Mouse (Mus musculus) heart, adult 8-10 months (tissue): Measurements from ENCODE around the gene Stxbp1. TPM values are rescaled to one million over a fixed set of nuclear protein-coding genes. Genes with fewer than 3 reads are reported as not detected.
A peak's percentile ranks its signal among the peaks of the same experiment; 100 is the strongest.

Experiments used
- DNase-seq: peaks from one replicate; pipeline ENCODE4 v3.0.0; 2022; ENCODE audit warnings: low spot score
- total RNA-seq, 4 experiments: library from RNA; stranded (reverse); gene quantifications; 2 replicates each; pipeline ENCODE4 v1.2.4; 2022

Gene Stxbp1
- total RNA-seq, 4 experiments from 2014 or later, result 8.5 to 10.8 (median 10.5) TPM

- peak; percentile 98 for DNase-seq
Observed at GRCm38 (mm10) chr2:32757056-32757845, 89.8 kb downstream of the Stxbp1 start, which contains the start of gene Tor2a. Gene Tor2a, plus strand, starts transcription at chr2:32757234.

GRCm38 (mm10) chr2:32756674-32757055 is 90.4 kb downstream of the Stxbp1 start:
- no peak for DNase-seq

- no peak for DNase-seq
Observed at GRCm38 (mm10) chr2:32752181-32752580, 94.9 kb downstream of the Stxbp1 start.

GRCm38 (mm10) chr2:32751665-32752033 is 95.4 kb downstream of the Stxbp1 start:
- DNase-seq, result no peak

GRCm38 (mm10) chr2:32750887-32751664 is 96.0 kb downstream of the Stxbp1 start:
- DNase-seq, result no peak

GRCm38 (mm10) chr2:32750199-32750598 is 96.8 kb downstream of the Stxbp1 start:
- DNase-seq, result no peak

GRCm38 (mm10) chr2:32749082-32749481 is 98.0 kb downstream of the Stxbp1 start:
- DNase-seq, result no peak

GRCm38 (mm10) chr2:32744272-32744982 is 102.6 kb downstream of the Stxbp1 start:
- DNase-seq, result no peak

GRCm38 (mm10) chr2:32742173-32742531 is 104.9 kb downstream of the Stxbp1 start:
- DNase-seq, result no peak

- no peak for DNase-seq
Observed at GRCm38 (mm10) chr2:32741273-32742172, 105.5 kb downstream of the Stxbp1 start.

- DNase-seq, result no peak
Observed at GRCm38 (mm10) chr2:32740916-32741272, 106.2 kb downstream of the Stxbp1 start, which contains the start of gene 6330409D20Rik. Gene 6330409D20Rik, minus strand, starts transcription at chr2:32741016.

- no peak for DNase-seq
Observed at GRCm38 (mm10) chr2:32739311-32739710, 107.7 kb downstream of the Stxbp1 start.

Other genes starting within 250 kb of the Stxbp1 start
- 100 to 1,000 TPM; 102 to 131 (median 114) TPM for gene St6galnac6, start 247.5 kb downstream of the Stxbp1 start, total RNA-seq
- gene Ak1, start 225.5 kb downstream of the Stxbp1 start, total RNA-seq, result 100 to 1,000 TPM; 656 to 809 (median 697) TPM
- 100 to 1,000 TPM; 111 to 143 (median 126) TPM for gene Eng, start 200.7 kb downstream of the Stxbp1 start, total RNA-seq
- gene Fpgs, start 143.1 kb downstream of the Stxbp1 start, total RNA-seq, result 1 to 10 TPM; 5.5 to 6.0 (median 5.8) TPM
- 10 to 100 TPM; 23.3 to 27.1 (median 25.7) TPM for gene Cdk9, start 134.2 kb downstream of the Stxbp1 start, total RNA-seq
- 10 to 100 TPM; 16.4 to 28.8 (median 21.7) TPM for gene Sh2d3c, start 126.2 kb downstream of the Stxbp1 start, total RNA-seq
- gene 6330409D20Rik, start 106.2 kb downstream of the Stxbp1 start, total RNA-seq, result not detected
- 10 to 100 TPM in 1 of 4 experiments, 1 to 10 TPM in 3; 7.8 to 10.1 (median 8.2) TPM for gene Tor2a, start 90.0 kb downstream of the Stxbp1 start, total RNA-seq
- gene Ttc16, start 71.6 kb downstream of the Stxbp1 start, total RNA-seq, result under 1 TPM in 1 of 4 experiments, not detected in 3; 0.19 TPM
- 1 to 10 TPM; 2.7 to 4.0 (median 3.2) TPM for gene Ptrh1, start 71.5 kb downstream of the Stxbp1 start, total RNA-seq
- not detected for gene Cfap157, start 62.8 kb downstream of the Stxbp1 start, total RNA-seq
- gene Fam129b, start 28.9 kb upstream of the Stxbp1 start, total RNA-seq, result 10 to 100 TPM; 19.1 to 26.8 (median 22.6) TPM
- gene Rpl12, start 114.3 kb upstream of the Stxbp1 start, total RNA-seq, result 10 to 100 TPM; 56.3 to 66.1 (median 58.9) TPM
- 10 to 100 TPM; 13.1 to 21.8 (median 17.5) TPM for gene Lrsam1, start 114.4 kb upstream of the Stxbp1 start, total RNA-seq
- 10 to 100 TPM; 15.2 to 20.2 (median 17.1) TPM for gene Slc2a8, start 134.8 kb upstream of the Stxbp1 start, total RNA-seq